Mouse (Mus musculus) cerebellum, adult (tissue): ENCODE data around the gene Slc44a2.
A peak's percentile ranks its signal among the peaks of the same experiment; 100 is the strongest.
"Not testable (repeated sequence)": the region's sequence is repeated elsewhere in the genome, so short reads cannot be mapped to it uniquely, and the experiment has no call there.

Source experiments
- ATAC-seq: cut with Nextera tagmentation; 2 replicates; pipeline ENCODE4 v1.9.2; 2017; ENCODE audit warnings: mild to moderate bottlenecking, moderate library complexity, mixed read lengths; ENCODE audit not compliant: insufficient number of reproducible peaks, low FRiP score, low TSS enrichment

Gene Slc44a2

GRCm38 (mm10) chr9:21320619-21321512, at the start of gene Slc44a2:
Gene Slc44a2 (plus strand): TSS chr9:21320698.
- ATAC-seq: peak; percentile 76

DNA sequence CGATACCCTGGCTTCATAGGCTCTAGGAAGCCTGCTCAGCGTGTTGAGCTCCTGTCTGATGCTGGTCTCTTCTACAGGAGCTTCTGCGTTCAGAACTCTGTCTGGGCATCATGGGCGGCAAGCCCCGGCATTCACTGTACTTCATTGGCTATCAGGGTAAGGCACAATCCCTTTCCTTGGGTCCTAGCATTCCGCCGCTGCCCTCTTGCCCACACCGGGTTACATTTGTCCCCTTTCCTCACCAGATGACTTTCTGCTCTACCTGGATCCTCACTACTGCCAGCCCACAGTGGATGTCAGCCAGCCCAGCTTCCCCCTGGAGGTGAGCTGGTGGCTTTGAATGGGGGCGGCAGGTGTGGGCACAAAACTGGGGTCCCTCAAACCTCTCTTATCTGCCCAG, 48.1 kb upstream of the Slc44a2 start:
- no peak for ATAC-seq

DNA sequence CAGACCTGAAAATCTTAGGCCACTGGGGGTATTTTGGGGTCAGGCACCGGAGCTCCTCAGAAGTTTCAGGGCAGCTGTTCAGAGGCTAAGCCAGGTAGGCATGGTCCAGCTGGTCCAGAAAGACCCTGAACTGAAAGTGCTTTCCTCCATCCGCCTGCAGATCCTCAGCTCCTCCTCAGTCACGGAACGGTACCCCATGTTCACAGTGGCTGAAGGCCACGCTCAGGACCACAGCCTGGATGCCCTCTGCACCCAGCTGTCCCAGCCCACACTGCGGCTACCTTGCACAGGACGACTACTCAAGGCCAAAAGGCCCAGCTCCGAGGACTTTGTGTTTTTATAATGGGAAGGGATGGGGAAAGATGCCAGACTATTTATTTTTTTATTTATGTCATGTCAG, 47.4 kb upstream of the Slc44a2 start:
- ATAC-seq: no peak

DNA sequence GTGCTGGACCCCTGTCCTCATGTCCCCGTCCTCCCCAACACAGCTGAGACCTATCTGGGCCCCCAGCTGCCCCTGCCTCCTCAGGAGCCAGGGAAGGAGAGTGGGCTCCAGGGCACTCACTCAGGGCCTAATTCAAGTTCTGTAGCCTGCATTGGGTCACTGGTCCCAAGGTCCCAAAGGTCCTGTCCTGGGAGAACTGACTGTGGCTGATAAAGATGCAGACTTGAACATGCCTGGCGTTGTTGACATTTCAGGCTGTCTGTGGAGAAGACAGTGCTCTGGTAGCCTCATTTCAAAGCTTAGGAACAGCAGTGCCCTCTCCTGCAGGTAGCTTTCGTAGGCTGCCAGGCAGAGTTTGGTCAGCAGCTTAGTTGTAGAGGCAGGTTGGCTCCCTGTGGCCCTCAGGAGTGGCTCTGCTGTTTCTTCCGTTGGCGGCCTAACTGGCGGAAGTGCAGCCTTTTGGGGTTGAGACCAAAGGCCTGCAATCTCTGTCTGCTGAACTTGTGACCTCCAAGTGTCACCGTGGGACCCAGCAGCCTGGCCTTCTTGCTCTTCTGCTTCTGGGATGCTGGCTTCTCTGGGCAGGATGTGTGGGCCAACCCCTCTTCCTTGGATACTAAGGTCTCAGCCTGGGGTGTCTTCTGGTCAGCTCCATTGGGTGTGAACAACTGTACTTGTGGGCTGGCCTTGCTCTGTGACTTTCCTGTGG, 46.8 kb upstream of the Slc44a2 start:
- no peak for ATAC-seq

DNA sequence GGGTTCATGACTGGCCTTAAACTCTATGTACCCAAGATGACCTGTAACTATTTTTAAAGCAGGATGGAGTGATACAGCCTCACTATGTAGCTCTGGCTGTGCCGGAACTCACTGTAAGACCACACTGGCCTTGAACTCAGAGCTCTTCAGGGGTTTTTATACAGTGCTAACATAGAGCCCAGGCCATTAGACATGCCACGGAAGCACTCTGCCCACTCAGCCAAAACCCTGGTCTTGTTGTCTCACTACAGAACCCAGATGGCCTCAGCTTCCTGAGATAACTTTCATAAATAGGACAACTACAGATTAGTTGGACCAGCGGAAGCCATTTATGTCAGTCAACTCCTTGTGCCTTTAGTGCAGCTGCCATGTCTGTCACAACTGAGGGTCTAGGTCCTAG, 46.2 kb upstream of the Slc44a2 start:
- ATAC-seq: no peak

GRCm38 (mm10) chr9:21275013-21275710, 45.3 kb upstream of the Slc44a2 start:
- no peak for ATAC-seq

GRCm38 (mm10) chr9:21275727-21276126, 44.8 kb upstream of the Slc44a2 start:
- ATAC-seq: no peak

GRCm38 (mm10) chr9:21276307-21276706, 44.2 kb upstream of the Slc44a2 start:
- ATAC-seq: no peak

DNA sequence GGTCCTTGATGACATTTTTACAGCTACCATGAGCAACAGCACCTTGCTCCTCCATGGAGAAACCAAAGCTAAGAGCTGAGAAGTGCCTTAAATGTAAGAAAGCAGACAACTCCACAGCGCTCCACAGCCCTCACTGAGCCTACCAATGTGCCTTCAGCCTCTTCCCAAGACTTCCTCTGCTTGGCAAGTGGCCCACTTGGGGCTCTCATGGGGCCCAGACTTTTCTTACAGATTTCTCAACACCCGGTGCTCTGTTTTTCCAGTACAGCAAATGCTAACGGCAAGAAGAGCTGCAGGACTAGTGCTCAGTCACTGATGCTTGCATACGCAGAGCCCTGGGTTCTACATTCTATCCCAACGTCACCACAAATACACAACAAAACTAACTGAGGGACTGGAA, 42.7 kb upstream of the Slc44a2 start:
- no peak for ATAC-seq

GRCm38 (mm10) chr9:21283591-21283990, 36.9 kb upstream of the Slc44a2 start:
- no peak for ATAC-seq

DNA sequence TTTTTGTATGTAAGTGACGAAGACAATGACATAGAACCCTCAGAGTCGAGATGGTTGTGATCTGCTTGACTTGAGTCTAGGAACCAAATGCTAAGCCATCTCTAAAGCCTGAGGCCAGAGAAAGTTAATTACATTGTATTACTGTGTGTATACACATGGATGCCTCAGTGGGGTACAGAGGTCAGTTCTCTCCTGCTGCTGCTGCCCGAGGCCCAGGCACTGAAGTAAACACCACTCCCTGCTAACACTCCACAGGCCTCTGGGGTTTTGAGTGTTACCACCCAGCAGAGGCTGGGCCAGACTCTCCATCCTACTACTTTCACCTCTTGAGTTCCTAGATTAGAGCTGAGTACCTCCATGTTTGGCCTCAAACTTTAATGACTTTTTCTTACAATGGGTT, 36.5 kb upstream of the Slc44a2 start:
- ATAC-seq: no peak

GRCm38 (mm10) chr9:21286753-21287152, 33.7 kb upstream of the Slc44a2 start:
- ATAC-seq: no peak

- peak; percentile 78 for ATAC-seq
Measured at GRCm38 (mm10) chr9:21287571-21288402, 32.7 kb upstream of the Slc44a2 start, which contains the start of gene Kri1. Gene Kri1 (minus strand): TSS chr9:21287969.

DNA sequence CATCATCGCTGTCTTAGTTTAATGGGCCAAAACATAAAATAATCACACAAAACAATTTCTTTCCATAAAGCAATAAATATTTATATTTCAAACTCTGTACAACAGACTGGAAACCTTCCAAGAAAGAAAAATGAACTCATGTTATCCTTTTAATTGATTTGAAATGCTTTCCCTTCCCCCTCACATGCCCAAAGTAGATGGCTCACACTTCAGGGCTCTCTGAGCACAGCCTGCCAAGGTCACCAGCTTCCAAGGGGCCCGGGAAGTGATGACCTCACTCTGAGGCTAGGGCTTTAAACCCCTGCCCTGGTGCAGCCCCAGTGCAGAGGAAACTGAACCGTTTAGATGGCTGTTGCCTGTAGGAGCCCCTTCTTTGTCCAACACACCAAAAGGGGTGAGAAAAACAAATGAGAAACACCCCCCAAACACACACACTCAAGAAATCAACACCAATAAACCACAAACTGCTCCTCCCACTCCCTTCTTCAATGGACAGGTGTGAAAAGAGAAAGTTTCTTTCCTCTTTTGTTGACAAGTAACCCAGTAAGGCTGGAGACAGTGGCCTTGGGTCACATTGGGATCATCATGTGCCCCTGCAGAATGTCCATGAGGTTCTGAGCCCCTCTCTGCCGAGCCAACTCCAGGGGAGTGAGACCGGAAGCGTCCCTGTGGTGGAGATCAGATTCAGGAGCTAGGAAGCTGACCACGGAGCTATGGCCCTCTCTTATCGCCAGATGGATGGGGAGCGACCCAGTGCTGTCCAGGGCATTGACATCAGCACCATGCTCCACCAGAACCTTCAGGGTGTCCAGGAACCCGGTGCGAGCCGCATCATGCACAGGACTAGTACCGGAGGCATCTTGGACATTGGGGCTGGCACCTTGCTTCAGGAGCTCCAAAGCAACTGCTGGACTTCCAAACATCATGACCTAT, 31.8 kb upstream of the Slc44a2 start:
- ATAC-seq: no peak

DNA sequence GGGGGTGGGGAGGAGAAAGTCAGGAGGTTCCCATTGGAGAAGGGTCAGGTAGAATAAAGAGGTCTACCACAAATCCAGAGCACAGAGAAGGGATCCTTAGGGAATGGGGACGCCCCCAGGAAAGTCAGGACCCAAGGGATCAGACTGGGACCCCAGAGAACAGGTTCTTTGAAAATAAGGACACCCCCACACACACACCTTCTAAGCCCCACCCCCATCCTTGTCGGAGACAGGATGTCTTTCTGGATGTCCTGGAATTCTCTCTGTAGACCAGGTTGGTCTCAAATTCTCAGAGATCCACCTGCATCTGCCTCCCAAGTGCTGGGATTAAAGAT, 31.2 kb upstream of the Slc44a2 start:
- ATAC-seq: no peak

DNA sequence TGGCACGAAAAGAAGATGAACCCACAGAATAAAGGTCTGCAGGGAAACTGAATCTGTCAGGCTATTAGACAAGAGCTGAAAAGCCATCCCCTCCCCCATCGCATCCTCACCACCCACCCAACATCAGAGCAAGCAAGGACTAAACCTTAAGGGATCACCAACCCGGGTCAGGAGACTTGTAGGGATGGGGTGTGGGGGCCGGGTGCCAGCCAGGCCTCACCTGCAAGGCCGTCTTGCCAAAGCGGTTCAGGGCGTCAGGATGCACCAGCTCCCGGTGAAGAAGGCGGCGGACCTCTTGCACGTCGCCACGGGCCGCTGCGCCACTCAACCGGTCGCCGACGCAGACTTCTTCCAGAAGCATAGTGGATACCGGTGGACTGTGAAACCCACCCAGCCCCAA, 29.9 kb upstream of the Slc44a2 start:
- peak; percentile 2; the same call in 1 of the 2 replicates for ATAC-seq

DNA sequence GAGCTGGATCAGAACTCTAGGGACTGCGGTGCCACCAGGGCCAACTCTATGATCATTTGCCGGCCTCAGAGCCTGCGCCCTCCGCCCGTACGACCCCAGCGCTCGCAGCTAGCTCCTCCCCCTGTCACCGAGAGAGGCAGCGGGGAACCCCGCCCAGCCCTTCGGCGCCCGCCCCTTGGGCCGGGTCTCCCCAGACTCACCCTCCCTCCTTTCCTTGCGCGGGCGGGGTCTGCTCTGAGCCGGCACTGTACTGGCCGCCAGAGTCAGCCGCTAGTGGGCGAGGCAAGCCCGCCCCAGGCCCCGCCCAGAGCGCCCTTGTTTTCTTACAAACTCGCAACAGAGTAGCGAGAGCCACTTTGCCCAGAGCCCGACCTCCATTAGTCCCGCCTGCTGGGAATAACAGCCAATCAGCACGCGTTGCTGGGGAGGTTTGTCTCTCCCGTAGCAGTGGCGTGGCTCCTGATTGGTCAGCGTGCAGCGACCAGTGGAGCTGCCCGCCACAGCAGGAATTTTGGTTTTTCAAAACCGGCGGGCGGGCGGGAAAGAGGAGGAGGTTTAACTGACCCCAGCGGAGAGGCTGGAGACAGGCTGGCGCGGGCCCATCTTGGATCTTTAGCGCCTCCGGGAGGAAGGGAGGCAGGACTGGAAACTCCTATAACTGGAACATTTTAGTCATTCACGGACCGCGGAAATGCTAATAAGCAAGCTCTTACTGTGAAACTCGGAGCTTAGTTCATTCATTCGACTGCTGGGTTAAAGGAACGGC, 29.3 kb upstream of the Slc44a2 start, which contains the start of gene Cdkn2d:
TSS of gene Cdkn2d (minus strand) at position 386 of the 766 bp plus-strand sequence.
- peak; percentile 94 for ATAC-seq

- ATAC-seq: not testable (repeated sequence)
Measured at GRCm38 (mm10) chr9:21291868-21292267, 28.6 kb upstream of the Slc44a2 start.
